ENCODE assay signal across 25 mouse cellular contexts in genomic region chr13:29559188-29559587, GRCm38 (mm10).
A peak's percentile ranks its signal among the peaks of the same experiment; 100 is the strongest.
DNase-seq lines count a peak whose midpoint lies in the region; ATAC-seq and TF ChIP-seq lines count a peak whose summit lies in the region.
"Had no signal": no experiment of that assay in that cellular context is flagged by ENCODE, and none has a peak within 500 bp of the region (broad histone marks: within the 10 kb centered on the region; RNA-seq: fewer than 3 reads in every experiment).

No protein-coding gene starts in this region.

- H3K9me3 ChIP-seq in heart, embryonic 13.5 days, result no peaks in the 10 kb centered on the region
- no peaks in the 10 kb centered on the region for H3K9me3 ChIP-seq in stomach, embryonic 15.5 days
- H3K9me3 ChIP-seq in stomach, postnatal 0 days (ENCODE audit: control insufficient read depth, low read length), result no peaks in the 10 kb centered on the region
- H3K9me3 ChIP-seq: forebrain, embryonic 13.5 days; G1E; neural tube, embryonic 13.5 days had no signal

- ATAC-seq in heart, embryonic 13.5 days (ENCODE audit: extremely low read depth, insufficient number of reproducible peaks, low FRiP score, low TSS enrichment), result no peak
- 0 out of 2 replicates have a peak, but pooled peaks have one; percentile 14 for ATAC-seq in stomach, embryonic 15.5 days (ENCODE audit: insufficient read depth, low FRiP score, low read depth)
- ATAC-seq in stomach, postnatal 0 days (ENCODE audit: low FRiP score, low TSS enrichment), result no peak
- ATAC-seq: forebrain, embryonic 13.5 days; intestine, postnatal 0 days had no signal

- H3K36me3 ChIP-seq in heart, embryonic 13.5 days, result no peaks in the 10 kb centered on the region
- H3K36me3 ChIP-seq in stomach, embryonic 15.5 days, result no peaks in the 10 kb centered on the region
- H3K36me3 ChIP-seq in stomach, postnatal 0 days (ENCODE audit: control insufficient read depth, insufficient read depth, low read length), result no peaks in the 10 kb centered on the region
- H3K36me3 ChIP-seq: neural tube, embryonic 13.5 days had no signal

- peaks cover 36% of the 10 kb centered on the region for H3K4me1 ChIP-seq in heart, embryonic 13.5 days
- no peaks in the 10 kb centered on the region for H3K4me1 ChIP-seq in stomach, embryonic 15.5 days
- H3K4me1 ChIP-seq in stomach, postnatal 0 days (replicated peaks; ENCODE audit: control insufficient read depth, insufficient read depth), result no peaks in the 10 kb centered on the region

- TF ChIP-seq CTCF in stomach, postnatal 0 days (IDR thresholded peaks at IDR 0.05; ENCODE audit: low read depth), result no peak

- H3K4me2 ChIP-seq in heart, embryonic 13.5 days, result no peak overlapping the region
- no peak overlapping the region for H3K4me2 ChIP-seq in stomach, embryonic 15.5 days
- no peak overlapping the region for H3K4me2 ChIP-seq in stomach, postnatal 0 days (replicated peaks; ENCODE audit: low read depth)
- H3K4me2 ChIP-seq: forebrain, embryonic 13.5 days; hindbrain, embryonic 14.5 days; midbrain, embryonic 11.5 days; neural tube, embryonic 13.5 days had no signal

- no peaks in the 10 kb centered on the region for H3K27me3 ChIP-seq in heart, embryonic 13.5 days (replicated peaks)
- H3K27me3 ChIP-seq in stomach, embryonic 15.5 days (replicated peaks), result no peaks in the 10 kb centered on the region
- H3K27me3 ChIP-seq in stomach, postnatal 0 days (ENCODE audit: control insufficient read depth, insufficient read depth, low read length), result no peaks in the 10 kb centered on the region
- H3K27me3 ChIP-seq: forebrain, embryonic 13.5 days; neural tube, embryonic 13.5 days had no signal

- intact Hi-C loops in heart, postnatal 10 days (cut with DNase I), result no loop called here
- intact Hi-C loops in heart, postnatal 25 days (cut with DNase I), result no loop called here

- H3K4me3 ChIP-seq in heart, embryonic 13.5 days, result no peak overlapping the region
- no peak overlapping the region for H3K4me3 ChIP-seq in stomach, embryonic 15.5 days (replicated peaks)
- no peak overlapping the region for H3K4me3 ChIP-seq in stomach, postnatal 0 days (ENCODE audit: low read depth, low read length)
- H3K4me3 ChIP-seq: forebrain, embryonic 13.5 days; neural tube, embryonic 13.5 days had no signal

- H3K27ac ChIP-seq in heart, embryonic 13.5 days (replicated peaks), result peak overlapping the region; percentile 44
- H3K27ac ChIP-seq in stomach, embryonic 15.5 days, result no peak overlapping the region
- no peak overlapping the region for H3K27ac ChIP-seq in stomach, postnatal 0 days (replicated peaks)
- H3K27ac ChIP-seq: forebrain, embryonic 13.5 days; hindbrain, embryonic 14.5 days; liver, embryonic 14.5 days; neural tube, embryonic 13.5 days had no signal

- no peak overlapping the region for H3K9ac ChIP-seq in heart, embryonic 13.5 days
- H3K9ac ChIP-seq in stomach, embryonic 15.5 days, result no peak overlapping the region
- H3K9ac ChIP-seq in stomach, postnatal 0 days (ENCODE audit: low read length), result no peak overlapping the region
- H3K9ac ChIP-seq: forebrain, embryonic 13.5 days; hindbrain, embryonic 14.5 days; liver, embryonic 14.5 days; neural tube, embryonic 13.5 days had no signal

- TF ChIP-seq EP300 in stomach, postnatal 0 days (optimal IDR thresholded peaks at IDR 0.05), result no peak

- 35% methylated on average over 3 of the region's 3 CpGs for WGBS in heart, embryonic 13.5 days
- WGBS in stomach, embryonic 15.5 days, result 57% methylated on average over 3 of the region's 3 CpGs
- 64% methylated on average over 3 of the region's 3 CpGs for WGBS in stomach, postnatal 0 days

- peak; percentile 23 to 29 for DNase-seq in cerebellum, postnatal 14 days
- no peak for DNase-seq in cerebellum, adult 11-12 months
- DNase-seq in heart, postnatal 10 days, result no peak
- peak; percentile 21 for DNase-seq in heart, postnatal 4 days
- no peak for DNase-seq in heart, postnatal 25 days (ENCODE audit: low spot score)
- no peak for DNase-seq in stomach, postnatal 0 days (ENCODE audit: low spot score)
- DNase-seq: adrenal gland, adult 8-10 months; cerebellum, adult 9-11 months; gastrocnemius, postnatal 10 days; kidney, adult 9 months; kidney, postnatal 10 days; layer of hippocampus, postnatal 36 days; liver; lung, adult 2 months; right cerebral cortex, postnatal 4 days; thymus, postnatal 4 days had no signal

Comparison
In these comparisons a context has a peak if more than half of its experiments do, and no peak if none do; other contexts are left out.
1. DNase-seq: peak in cerebellum, postnatal 14 days (2 of 2) and heart, postnatal 4 days (single experiment); none in cerebellum, adult 11-12 months (single experiment), heart, postnatal 10 days (0 of 2), heart, postnatal 25 days (single experiment) and stomach, postnatal 0 days (single experiment).